Mouse (Mus musculus): Measurements from ENCODE around the gene Fmnl3.

Fmnl3 gene

GRCm38 (mm10) chr15:99314891-99315290, 55.4 kb downstream of the Fmnl3 start:
- no peak for DNase-seq

- no peak for DNase-seq
Observed at GRCm38 (mm10) chr15:99310617-99311016, 59.7 kb downstream of the Fmnl3 start.

DNA sequence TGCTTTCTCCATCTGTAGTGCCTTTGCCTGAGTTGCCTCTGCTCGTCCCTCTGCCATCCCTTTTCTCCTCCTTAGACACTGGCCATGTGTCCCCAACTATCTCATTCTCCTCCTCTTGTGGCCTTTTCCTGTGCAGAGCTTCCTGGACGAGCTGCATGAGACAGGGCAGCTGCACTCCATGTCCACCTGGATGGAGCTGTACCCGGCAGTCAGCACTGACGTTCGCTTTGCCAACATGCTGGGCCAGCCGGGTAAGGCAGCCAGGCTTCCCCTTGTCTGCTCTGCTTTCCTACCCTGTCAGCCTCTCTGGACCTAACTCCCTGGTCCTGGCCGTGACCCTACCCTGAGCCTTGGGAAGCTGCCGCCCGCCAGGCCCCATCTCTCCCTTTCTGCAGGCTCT, 60.7 kb downstream of the Fmnl3 start:
- DNase-seq: no peak

- DNase-seq: no peak
Observed at GRCm38 (mm10) chr15:99307476-99307875, 62.8 kb downstream of the Fmnl3 start.

DNA sequence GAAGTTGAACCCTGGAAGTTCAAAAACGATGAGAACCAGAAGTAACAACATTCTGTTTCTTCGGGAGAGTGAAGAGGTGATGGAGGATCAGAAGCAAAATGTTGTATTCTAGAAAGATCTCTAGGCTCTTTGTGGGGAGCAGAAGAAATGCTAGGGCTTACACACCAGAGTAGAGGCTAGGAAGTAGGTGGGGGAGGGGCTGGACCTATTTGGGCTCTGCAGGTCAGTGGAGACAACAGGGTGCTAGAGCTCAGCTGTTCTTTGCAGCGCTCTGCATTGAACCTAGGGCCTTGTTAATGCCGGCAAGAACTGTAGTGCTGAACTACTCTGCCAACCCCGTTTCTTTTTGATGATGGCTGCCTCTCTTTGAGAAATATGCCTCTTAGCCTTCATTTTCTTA, 74.1 kb downstream of the Fmnl3 start:
- no peak for DNase-seq

- peak; percentile 41 to 42 for DNase-seq
Observed at GRCm38 (mm10) chr15:99295484-99295981, 74.7 kb downstream of the Fmnl3 start, which contains the start of gene Fam186b. Gene Fam186b, minus strand, starts transcription at chr15:99295888.

- peak; percentile 90 to 95 for DNase-seq
Observed at GRCm38 (mm10) chr15:99294813-99295374, 75.4 kb downstream of the Fmnl3 start, which contains the start of gene Prpf40b. Gene Prpf40b, plus strand, starts transcription at chr15:99295087.

DNA sequence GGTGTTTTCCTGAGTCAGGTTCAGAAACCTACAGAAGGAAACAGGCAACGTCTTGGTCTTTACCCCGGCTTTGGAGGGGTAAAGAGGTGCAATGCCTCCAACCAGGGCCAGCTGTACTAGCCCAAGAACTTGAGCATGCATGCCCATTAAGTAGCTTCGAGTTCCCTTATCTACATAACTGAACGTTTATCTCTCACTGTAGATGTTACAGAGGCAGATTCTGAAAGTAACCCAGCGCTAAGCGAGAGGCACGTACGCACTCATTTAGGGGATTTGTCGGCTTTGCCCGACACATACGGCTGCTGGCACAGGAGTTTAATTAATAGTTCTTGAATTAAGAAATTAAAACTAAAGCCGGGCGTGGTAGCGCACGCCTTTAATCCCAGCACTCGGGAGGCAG, 76.0 kb downstream of the Fmnl3 start:
- peak in 1 of 2 experiments; percentile 17 for DNase-seq

DNA sequence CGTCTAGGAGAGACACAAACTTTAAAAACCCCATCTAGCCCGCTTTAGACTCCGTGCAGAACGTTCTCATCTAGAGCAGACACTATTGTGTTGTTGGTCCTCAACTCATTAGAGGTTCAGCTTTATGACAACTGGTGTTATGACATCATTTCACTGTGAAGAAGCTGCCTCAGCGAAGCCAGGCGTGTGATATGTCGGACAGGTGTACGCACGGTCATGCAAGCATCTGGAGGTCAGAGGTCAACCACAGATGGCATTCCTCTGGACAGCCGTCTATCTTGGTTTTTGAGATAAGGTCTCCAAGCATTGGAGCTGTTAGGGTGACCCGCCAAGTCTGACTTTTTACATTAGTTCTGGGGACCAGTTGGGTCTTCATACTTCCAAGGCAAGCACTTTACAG, 79.7 kb downstream of the Fmnl3 start:
- DNase-seq: no peak

DNA sequence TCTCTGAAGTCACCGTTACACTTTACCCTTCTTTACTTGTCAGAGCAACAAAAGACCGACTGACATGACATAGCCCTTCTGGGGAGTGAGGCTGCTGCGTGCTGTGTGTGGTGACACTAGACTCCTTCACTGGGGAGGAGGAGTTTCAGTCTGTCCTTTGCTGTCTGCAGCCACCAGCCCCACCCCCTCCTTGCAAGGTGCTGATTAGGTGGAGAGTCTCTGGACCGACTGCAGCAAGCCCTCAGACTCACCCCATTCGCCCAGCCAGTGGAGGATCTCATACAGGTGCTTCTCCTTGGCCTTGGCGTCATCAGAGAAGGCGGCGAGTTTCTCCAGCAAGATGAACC, 85.1 kb downstream of the Fmnl3 start:
- DNase-seq: no peak

GRCm38 (mm10) chr15:99284527-99285188, 85.6 kb downstream of the Fmnl3 start:
- DNase-seq: no peak

- DNase-seq: no peak
Observed at GRCm38 (mm10) chr15:99283456-99283855, 86.8 kb downstream of the Fmnl3 start.

DNA sequence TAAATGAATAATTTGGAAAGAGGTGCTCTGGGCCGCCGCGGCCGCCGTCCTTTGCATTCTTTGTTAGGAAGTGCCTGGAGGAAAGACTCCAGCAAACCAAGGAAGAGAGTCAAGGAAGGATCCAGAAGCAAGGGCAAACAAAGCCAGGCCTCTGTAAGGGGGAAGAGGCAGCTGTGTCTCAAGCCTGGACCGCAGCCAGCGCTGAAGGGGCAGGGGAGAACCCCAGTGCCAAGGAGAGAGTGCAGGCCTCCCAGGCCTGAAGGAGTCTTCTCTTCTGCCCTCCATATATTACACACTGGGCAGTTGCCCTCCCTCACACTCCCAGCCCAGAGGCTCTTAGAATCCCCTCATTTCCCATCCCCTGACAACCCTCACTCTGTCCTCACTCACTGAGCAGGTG, 92.0 kb downstream of the Fmnl3 start:
- no peak for DNase-seq

- no peak for DNase-seq
Observed at GRCm38 (mm10) chr15:99276095-99276494, 94.2 kb downstream of the Fmnl3 start.
